In genomic region chr5:95964940-95965339, GRCm38 (mm10) we compare ENCODE assay signal across 29 mouse cellular contexts. TPM values are rescaled to one million over a fixed set of nuclear protein-coding genes. Genes with fewer than 3 reads are reported as not detected.
DNase-seq lines count a peak whose midpoint lies in the region; ATAC-seq and TF ChIP-seq lines count a peak whose summit lies in the region.
"Had no signal": no experiment of that assay in that cellular context is flagged by ENCODE, and none has a peak within 500 bp of the region (broad histone marks: within the 10 kb centered on the region; RNA-seq: fewer than 3 reads in every experiment).

No protein-coding gene starts in this region.

- in situ Hi-C loops in CH12.LX (cut with MboI; ENCODE audit: low pct_ligation_motif_present, low pct_unique_long_range_greater_than_20kb, low sequenced_read_pairs), result no loop called here

- H3K27me3 ChIP-seq in CH12.LX (replicated peaks), result no peaks in the 10 kb centered on the region
- no peaks in the 10 kb centered on the region for H3K27me3 ChIP-seq in intestine, embryonic 16.5 days (replicated peaks; ENCODE audit: control insufficient read depth, insufficient read depth, low read length)
- H3K27me3 ChIP-seq: embryonic facial prominence, embryonic 13.5 days; embryonic facial prominence, embryonic 15.5 days; forebrain, embryonic 12.5 days had no signal

- ATAC-seq in intestine, embryonic 16.5 days, result no peak
- ATAC-seq: activated CD4-positive, CD25-positive, alpha-beta regulatory T cell, adult 4 months; CD4-positive, CD25-positive, alpha-beta regulatory T cell, adult 4 months; forebrain, embryonic 14.5 days; forebrain, embryonic 16.5 days; Patski had no signal

- H3K4me2 ChIP-seq in CH12.LX (ENCODE audit: insufficient read depth, low read depth, poor library complexity, severe bottlenecking), result no peak overlapping the region
- H3K4me2 ChIP-seq in intestine, embryonic 16.5 days (ENCODE audit: low read depth, low read length), result no peak overlapping the region
- H3K4me2 ChIP-seq: embryonic facial prominence, embryonic 13.5 days; embryonic facial prominence, embryonic 15.5 days; forebrain, embryonic 12.5 days had no signal

- dilution Hi-C loops in CH12.LX (cut with MboI; ENCODE audit: extremely low pct_ligation_motif_present, extremely low pct_unique_long_range_greater_than_20kb, low sequenced_read_pairs), result no loop called here

- no peaks in the 10 kb centered on the region for H3K36me3 ChIP-seq in CH12.LX (replicated peaks in 1 of 2; ENCODE audit: control insufficient read depth in 1 of 2, insufficient read depth in 1 of 2, low read length in 1 of 2)
- no peaks in the 10 kb centered on the region for H3K36me3 ChIP-seq in intestine, embryonic 16.5 days (ENCODE audit: control insufficient read depth, insufficient read depth, low read length)
- H3K36me3 ChIP-seq: embryonic facial prominence, embryonic 13.5 days; embryonic facial prominence, embryonic 15.5 days; forebrain, embryonic 10.5 days; forebrain, embryonic 12.5 days had no signal

- no peaks in the 10 kb centered on the region for H3K9me3 ChIP-seq in CH12.LX (replicated peaks; ENCODE audit: low read length)
- no peaks in the 10 kb centered on the region for H3K9me3 ChIP-seq in intestine, embryonic 16.5 days (ENCODE audit: control insufficient read depth, low read length)
- H3K9me3 ChIP-seq: embryonic facial prominence, embryonic 13.5 days; embryonic facial prominence, embryonic 15.5 days; forebrain, embryonic 10.5 days; forebrain, embryonic 12.5 days had no signal

- no peak overlapping the region for H3K4me3 ChIP-seq in CH12.LX (replicated peaks in 1 of 3; ENCODE audit: low read depth in 2 of 3, low read length in 2 of 3, poor library complexity in 1 of 3)
- no peak overlapping the region for H3K4me3 ChIP-seq in intestine, embryonic 16.5 days (ENCODE audit: low read length)
- H3K4me3 ChIP-seq: embryonic facial prominence, embryonic 13.5 days; embryonic facial prominence, embryonic 15.5 days; erythroblast, embryonic 14.5 days; forebrain, embryonic 10.5 days; forebrain, embryonic 12.5 days had no signal

- peak; percentile 45 for DNase-seq in 3T3-L1 (ENCODE audit: low read depth, low spot score)
- DNase-seq in 416B (ENCODE audit: low read depth), result peak; percentile 76
- peak; percentile 39 for DNase-seq in CH12.LX (ENCODE audit: extremely low read depth)
- peak; percentile 33 for DNase-seq in brain, adult 2 months (ENCODE audit: low read depth, low spot score)
- DNase-seq in embryo, embryonic 10 days (ENCODE audit: low spot score), result no peak
- DNase-seq in thymus, postnatal 4 days, result no peak
- DNase-seq: adrenal gland, adult 8-10 months; adrenal gland, postnatal 14 days; adrenal gland, postnatal 36 days; cerebellum, adult 11 months; cerebellum, adult 18-20 months; cerebellum, adult 9-10 months; cerebellum, postnatal 10 days; cerebellum, postnatal 25 days; embryo, embryonic 11 days had no signal

- 29% methylated on average over 2 of the region's 2 CpGs for WGBS in intestine, embryonic 16.5 days

- no peak for TF ChIP-seq RAD21 in CH12.LX (IDR thresholded peaks at IDR 0.05; ENCODE audit: low read depth, low read length)

- no peak overlapping the region for H3K27ac ChIP-seq in CH12.LX (ENCODE audit: insufficient read depth, low read depth)
- H3K27ac ChIP-seq in intestine, embryonic 16.5 days (ENCODE audit: low read length), result no peak overlapping the region
- H3K27ac ChIP-seq: embryonic facial prominence, embryonic 13.5 days; embryonic facial prominence, embryonic 15.5 days; forebrain, embryonic 10.5 days; forebrain, embryonic 12.5 days had no signal

- no peak overlapping the region for H3K9ac ChIP-seq in CH12.LX (ENCODE audit: insufficient read depth, low read depth)
- no peak overlapping the region for H3K9ac ChIP-seq in intestine, embryonic 16.5 days (ENCODE audit: low read depth, low read length)
- H3K9ac ChIP-seq: embryonic facial prominence, embryonic 13.5 days; embryonic facial prominence, embryonic 15.5 days; forebrain, embryonic 12.5 days had no signal

- no peak; the same call in 1 of the 2 replicates for TF ChIP-seq EP300 in CH12.LX (IDR thresholded peaks at IDR 0.05; ENCODE audit: low read length)

- no peak for TF ChIP-seq CTCF in CH12.LX (conservative IDR thresholded peaks at IDR 0.05 in 1 of 2, IDR thresholded peaks at IDR 0.05 in 1 of 2; ENCODE audit: low read depth in 2 of 2, low read length in 2 of 2)

- H3K79me2 ChIP-seq in CH12.LX (replicated peaks; ENCODE audit: control insufficient read depth, extremely low read depth, insufficient read depth, poor library complexity, severe bottlenecking), result no peaks in the 10 kb centered on the region

- H3K4me1 ChIP-seq in CH12.LX (ENCODE audit: control insufficient read depth in 1 of 2, insufficient read depth in 2 of 2), result 0 out of 4 replicates have a peak, but pooled peaks cover 0 to 4% of the 10 kb centered on the region in 2 experiments
- H3K4me1 ChIP-seq in intestine, embryonic 16.5 days (ENCODE audit: control insufficient read depth, insufficient read depth, low read length), result no peaks in the 10 kb centered on the region
- H3K4me1 ChIP-seq: embryonic facial prominence, embryonic 13.5 days; embryonic facial prominence, embryonic 15.5 days; forebrain, embryonic 10.5 days; forebrain, embryonic 12.5 days had no signal

- no peak for TF ChIP-seq POLR2A in CH12.LX (IDR thresholded peaks at IDR 0.05; ENCODE audit: low read depth, low read length)

TF ChIP-seq in CH12.LX, 34 proteins besides CTCF, POLR2A, EP300 and RAD21:
- TF ChIP-seq GABPA (IDR thresholded peaks at IDR 0.05; ENCODE audit: insufficient replicate concordance, low read depth, low read length) (no peak), ETS1 (conservative IDR thresholded peaks at IDR 0.05; ENCODE audit: low read depth, low read length) (no peak), NELFE (IDR thresholded peaks at IDR 0.05; ENCODE audit: low read depth, low read length) (no peak), JUN (IDR thresholded peaks at IDR 0.05; ENCODE audit: insufficient read depth, low read depth, low read length) (0 out of 2 replicates have a peak, but pooled peaks have one; percentile 31), JUND (conservative IDR thresholded peaks at IDR 0.05; ENCODE audit: low read depth, low read length) (0 out of 2 replicates have a peak, but pooled peaks have one; percentile 6), POLR2AphosphoS2 (IDR thresholded peaks at IDR 0.05; ENCODE audit: low read depth, low read length) (no peak)
TF ChIP-seq in CH12.LX: peak in this region for 2.

RNA-seq across cellular contexts. Expression of gene Cxcl13, which starts 8.2 kb away (rescaled TPM):
- not detected in 2 replicates for total RNA-seq in CH12.LX (2012; rRNA removed)
- total RNA-seq in CH12.LX (2014; rRNA removed), result not detected in 2 replicates
- not detected in 2 replicates for polyA plus RNA-seq in CH12.LX (2012; ENCODE audit: insufficient read length, low read depth)
- 72.3 and 75.4 TPM in 2 replicates for polyA plus RNA-seq in intestine, embryonic 16.5 days (2015; fragmentation: Nextera tagmentation; extraction: Ambion mirVana)
- total RNA-seq: ES-E14, MEL had no signal
- polyA plus RNA-seq: brain, embryonic 14.5 days; CD4-positive, CD25-positive, alpha-beta regulatory T cell, adult 4 months; erythroblast, embryonic 14.5 days; forebrain, embryonic 12.5 days; forebrain, embryonic 14.5 days; forebrain, embryonic 16.5 days; Patski had no signal

Comparison
In these comparisons a context has a peak if more than half of its experiments do, and no peak if none do; other contexts are left out.
1. DNase-seq: peak in 3T3-L1 (single experiment), 416B (single experiment), CH12.LX (single experiment) and brain, adult 2 months (single experiment); none in embryo, embryonic 10 days (single experiment) and thymus, postnatal 4 days (single experiment).
2. RNA of gene Cxcl13, which starts 8.2 kb away (polyA plus RNA-seq): 72.3 to 75.4 TPM in intestine, embryonic 16.5 days; not detected in CH12.LX; every median in the first group is over 10 times any median in the second.